Mouse (Mus musculus) large intestine, adult 2 months (tissue): ENCODE results near the gene Trex2. TPM values are rescaled to one million over a fixed set of nuclear protein-coding genes. Genes with fewer than 3 reads are reported as not detected.

Experiments used
- DNase-seq: peaks from one replicate; pipeline ENCODE4 v3.0.0-alpha.2; 2012; ENCODE audit warnings: low read depth, low spot score
- WGBS: fragments of 180-500 bp; shearing (Covaris S2); methylation state at CpG from one replicate; pipeline ENCODE4 v1.1.7; 2018; 5-methylcytosine and 5-hydroxymethylcytosine counted together
- polyA plus RNA-seq: library from polyadenylated mRNA; depleted of rRNA; stranded (reverse); fragments of >200 nt; gene quantifications from 2 replicates; pipeline ENCODE4 v1.2.3, GENCODE M21; 2012; rRNA removed

The Trex2 gene
- 2.5 and 7.0 TPM in 2 replicates for polyA plus RNA-seq

DNA sequence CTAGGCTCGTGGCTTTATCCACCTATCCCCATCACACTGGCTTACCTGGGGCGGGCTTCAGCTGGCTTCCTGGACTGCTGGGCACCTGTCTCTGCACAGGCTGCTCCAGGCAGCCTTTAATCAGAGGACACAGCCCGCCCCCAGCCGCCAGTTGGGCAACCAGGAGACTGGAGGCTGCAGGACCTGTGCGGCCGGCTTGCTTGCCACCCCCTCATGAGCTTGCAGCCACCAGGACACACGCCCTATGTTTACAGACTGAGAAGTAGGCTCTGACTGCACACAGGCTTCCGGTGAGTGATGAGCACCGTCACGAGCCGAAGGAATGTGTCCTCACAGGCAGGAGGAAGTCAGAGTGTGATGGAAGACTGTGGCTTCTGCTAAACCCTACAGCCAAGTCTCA lies at the start of gene Trex2:
Gene Trex2, minus strand, starts transcription at position 93 of the 400 bp plus-strand sequence.
- no peak for DNase-seq
- 40% methylated on average over 11 of the region's 11 CpGs for WGBS

DNA sequence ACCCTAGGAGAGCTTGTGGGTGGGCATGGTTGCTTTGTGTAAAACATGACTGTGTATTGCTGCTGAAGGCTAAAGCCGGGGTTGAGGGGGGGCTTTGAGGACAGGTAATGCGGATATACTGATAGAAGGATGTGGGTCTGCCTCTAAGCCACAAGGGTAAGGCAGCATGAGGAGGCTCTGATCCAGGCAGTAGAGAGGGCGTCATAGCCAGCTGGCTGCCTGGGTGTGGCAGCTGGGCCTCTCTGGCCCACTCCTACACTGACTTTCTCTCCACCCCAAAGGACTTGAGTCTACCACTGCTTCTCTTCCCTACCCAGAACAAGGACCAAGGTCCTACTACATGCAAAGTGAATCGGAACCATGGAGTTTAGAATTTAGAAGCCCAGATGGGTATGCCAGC lies 49.7 kb upstream of the Trex2 start:
- WGBS = 83% methylated on average over 4 of the region's 4 CpGs

DNA sequence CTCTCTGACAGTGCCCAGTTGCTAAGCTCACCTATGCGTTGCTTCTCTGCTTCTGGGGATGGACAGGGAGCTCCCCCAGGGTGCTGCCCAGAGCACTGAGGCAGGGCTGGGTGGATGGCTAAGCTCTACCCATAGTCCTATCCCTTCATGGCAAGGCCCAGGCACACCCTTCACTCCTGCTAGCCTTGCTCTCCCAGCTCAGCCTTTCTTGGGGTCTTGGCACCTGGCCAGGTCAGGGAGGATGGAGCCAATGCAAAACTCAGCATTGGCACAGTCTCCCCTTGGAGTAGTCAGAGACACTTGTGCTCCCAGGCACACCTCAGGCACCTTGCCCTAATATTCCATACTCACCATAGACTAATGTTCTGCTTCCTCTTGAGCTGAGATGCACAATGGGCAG lies 48.9 kb upstream of the Trex2 start:
- DNase-seq = no peak
- 69% methylated on average over 1 of the region's 1 CpGs for WGBS

More for the DNA sequence above, 49.7 kb upstream of the Trex2 start:
- DNase-seq = no peak

DNA sequence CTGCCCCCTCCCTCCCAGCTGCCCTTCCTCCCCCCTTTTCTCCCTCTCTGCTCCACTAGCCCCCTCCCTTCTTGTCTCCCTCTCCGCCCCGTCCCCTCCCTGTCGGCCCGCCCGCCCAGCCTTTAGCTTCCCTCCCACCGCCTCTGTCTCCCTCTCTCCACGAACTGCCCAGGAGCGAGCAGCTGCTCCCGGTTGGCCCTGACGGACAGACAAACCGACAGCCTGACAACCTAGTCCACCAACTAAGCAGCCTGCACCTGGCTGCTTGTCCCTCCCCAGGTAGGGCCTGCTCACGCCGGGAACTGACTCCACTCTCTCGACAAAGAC lies 48.3 kb upstream of the Trex2 start, which contains the start of gene Bgn:
Gene Bgn, plus strand, starts transcription at position 119 of the 327 bp plus-strand sequence.
- 30% methylated on average over 11 of the region's 14 CpGs for WGBS
- DNase-seq = no peak

DNA sequence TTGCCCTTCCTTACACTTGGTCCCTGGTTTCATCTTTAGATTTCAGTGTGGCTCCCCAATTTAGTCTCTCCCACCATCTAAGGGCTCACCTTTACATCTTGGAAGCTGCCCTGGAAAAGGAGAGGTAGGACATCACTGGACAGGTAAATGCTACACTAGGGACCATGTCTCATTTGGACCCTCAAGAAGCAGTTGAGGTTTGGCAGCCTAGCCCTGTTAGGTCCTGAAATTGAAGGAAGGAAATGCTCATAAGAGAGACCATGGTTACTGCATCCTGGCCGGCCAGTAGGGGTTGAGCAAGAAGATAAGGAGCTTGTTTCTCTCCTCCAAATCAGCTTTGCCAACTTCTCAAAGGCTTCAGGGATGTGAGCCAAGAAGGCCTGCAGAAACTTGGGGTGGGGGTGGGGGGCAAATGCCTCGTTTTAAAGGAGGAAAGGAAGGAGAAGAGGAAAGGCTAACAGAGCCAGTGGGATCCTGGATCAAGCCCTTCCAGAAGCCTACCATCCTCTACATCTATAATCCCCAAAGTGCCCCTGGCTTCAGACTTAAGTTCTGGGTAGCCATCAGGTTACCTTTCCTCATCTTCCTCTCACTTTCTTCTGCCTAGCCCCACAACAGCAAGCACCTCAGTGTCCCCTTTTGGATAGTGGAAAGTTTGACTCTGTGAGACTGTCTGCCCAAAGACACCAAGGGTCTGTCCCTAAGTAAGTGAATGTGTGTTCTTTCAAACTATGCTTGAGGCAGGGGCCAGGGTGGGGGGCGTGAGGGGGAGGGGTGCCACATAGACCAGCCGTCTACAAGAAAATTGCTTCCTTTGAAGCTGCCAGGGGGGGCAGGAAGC lies 47.7 kb upstream of the Trex2 start:
- WGBS = 35% methylated on average over 4 of the region's 4 CpGs
- DNase-seq = no peak

DNA sequence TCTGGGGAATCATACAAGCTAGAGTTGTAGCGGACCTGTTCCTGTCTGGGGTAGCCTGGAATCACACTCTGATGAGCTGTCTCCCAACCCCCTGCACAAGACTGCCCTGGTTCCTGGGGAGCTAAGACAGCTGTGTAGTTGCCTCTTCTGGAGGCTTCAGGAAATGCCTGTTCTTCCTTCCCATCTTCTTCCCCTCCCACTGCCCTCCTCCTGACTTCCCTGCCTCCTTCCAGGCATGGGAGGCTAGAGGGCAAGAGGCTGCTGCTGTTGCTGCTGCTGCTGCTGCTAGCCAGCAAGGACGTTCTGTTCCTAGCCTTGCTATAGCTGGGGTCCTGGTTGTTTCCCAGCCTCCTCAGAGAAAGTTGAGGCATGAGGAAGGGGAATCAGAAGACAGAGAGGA lies 45.2 kb upstream of the Trex2 start:
- WGBS = 51% methylated on average over 2 of the region's 2 CpGs
- DNase-seq = no peak

DNA sequence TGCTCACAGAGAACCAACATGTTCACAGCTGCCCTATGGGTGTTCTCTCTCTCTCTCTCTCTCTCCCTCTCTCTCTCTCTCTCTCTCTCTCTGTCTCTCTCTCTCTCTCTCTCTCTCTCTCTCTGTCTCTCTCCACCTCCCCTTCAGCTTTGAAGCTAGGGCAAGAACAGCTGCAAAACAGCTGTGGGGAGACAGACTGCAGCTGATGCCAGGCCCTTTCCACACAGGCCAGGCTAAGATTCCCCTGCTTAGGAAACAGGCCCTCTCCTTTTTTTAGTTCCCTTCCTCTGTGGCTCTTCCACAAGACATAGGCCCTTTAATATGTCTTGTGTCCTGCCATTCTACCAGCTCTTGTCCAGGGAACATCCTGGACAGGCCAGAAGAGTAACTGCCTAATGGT lies 44.5 kb upstream of the Trex2 start:
- DNase-seq = no peak

DNA sequence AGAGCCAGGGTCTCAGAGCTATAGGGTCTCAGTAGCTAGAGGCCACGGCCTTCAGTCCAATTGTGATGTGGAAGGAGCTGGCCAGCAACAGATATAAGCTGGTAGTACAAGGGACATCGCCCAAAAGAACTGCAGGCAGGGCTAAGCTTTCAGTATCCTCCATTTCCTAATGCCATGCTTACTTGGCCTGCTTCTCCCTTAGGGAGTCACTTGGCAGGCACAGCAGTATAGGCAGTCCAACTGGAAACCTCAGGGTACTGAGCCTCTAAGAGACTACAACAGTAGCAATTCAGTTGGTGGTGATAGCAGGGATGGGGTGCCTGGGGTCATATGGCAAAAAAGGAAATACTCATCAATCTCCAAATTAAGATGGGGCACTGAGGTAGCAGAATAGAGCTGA lies 42.4 kb upstream of the Trex2 start:
- DNase-seq = no peak
- WGBS = 72% methylated on average over 2 of the region's 2 CpGs

DNA sequence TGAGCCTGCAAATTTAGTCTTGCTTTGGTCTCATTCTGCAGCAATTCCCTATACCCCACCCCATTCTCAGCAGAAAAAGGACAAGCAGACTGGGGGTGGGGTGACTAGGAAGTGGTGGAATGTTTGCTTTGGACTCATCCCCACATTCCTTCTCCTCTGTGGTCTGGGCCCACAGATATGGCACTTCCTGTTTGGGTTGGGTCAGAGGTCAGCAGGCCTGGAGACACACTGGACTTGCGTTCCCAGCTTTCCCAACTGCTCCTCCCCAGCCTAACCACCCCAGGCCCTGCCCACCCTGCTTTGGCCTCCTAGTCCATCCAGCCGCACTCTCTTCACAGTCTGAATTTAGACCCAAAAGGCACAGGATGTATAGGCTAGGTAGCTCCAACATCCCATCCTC lies 41.5 kb upstream of the Trex2 start:
- DNase-seq = no peak
- WGBS = 46% methylated on average over 2 of the region's 2 CpGs

DNA sequence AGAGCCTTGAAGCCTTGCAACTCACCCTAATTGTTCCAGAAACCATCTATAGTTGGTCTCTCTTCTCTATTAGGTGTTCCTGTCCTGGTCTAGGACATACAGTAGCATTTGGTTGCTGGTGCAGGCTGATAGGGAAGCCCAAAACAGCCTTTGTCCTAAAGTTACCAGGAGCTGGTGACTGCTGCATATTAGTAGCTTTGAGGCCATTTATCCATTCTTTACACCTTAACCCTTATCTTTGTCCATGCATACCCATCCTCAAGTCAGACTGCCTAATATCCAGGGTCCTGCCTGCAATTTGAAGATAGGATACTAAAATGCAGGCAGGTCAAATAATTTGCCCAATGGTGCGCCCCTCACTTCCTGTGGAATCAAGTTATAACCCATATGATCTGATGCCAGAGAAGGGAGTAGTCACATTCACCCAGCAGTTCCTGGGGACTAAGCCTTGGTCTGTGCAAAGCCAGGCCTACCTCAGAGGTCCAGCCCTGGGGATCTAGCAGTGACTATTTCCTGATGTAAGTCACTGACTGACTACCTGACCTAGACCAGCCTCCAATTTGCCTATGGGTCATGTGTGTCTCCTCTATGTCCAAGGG lies 40.6 kb upstream of the Trex2 start:
- no peak for DNase-seq
- WGBS = 88% methylated on average over 1 of the region's 1 CpGs

DNA sequence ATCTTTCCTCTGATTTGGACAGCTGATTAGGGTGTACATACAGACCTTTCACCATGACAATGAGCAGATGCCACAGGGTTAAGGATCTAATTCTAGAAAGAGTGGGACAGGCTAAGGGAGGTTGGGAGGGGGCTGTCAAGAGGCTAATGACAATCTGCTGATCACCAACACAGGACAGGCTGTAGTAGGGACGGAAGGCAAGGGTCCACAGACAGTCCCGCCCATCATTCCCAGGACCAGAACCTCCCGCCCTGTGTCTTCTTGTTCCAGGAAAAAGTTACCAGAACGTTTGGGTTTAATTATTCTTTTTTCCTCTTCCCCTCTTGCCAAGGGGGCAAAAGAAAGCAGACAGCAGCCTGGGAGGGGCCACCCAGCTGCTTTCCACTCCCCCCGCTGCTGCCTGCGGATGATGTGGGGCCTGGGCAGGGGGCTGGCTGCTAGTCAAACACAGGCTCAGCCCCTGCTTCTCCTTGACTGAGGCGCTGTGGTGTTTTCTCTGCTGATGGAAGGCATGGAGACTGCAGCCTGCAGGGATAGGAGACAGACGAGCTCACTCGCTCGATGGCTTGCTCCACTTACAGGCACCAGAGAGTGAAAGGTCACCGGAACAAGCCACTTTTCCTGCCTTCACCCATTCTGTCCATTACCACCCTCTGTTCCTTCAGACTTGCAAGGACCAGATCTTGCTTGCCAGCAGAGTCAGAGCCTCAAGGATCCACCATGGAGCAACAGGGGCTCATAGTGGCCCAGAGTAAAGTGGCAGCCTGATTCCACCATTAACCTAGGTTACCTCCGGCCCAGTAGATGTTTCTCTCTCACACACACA lies 39.4 kb upstream of the Trex2 start:
- WGBS = 66% methylated on average over 12 of the region's 12 CpGs
- no peak for DNase-seq

DNA sequence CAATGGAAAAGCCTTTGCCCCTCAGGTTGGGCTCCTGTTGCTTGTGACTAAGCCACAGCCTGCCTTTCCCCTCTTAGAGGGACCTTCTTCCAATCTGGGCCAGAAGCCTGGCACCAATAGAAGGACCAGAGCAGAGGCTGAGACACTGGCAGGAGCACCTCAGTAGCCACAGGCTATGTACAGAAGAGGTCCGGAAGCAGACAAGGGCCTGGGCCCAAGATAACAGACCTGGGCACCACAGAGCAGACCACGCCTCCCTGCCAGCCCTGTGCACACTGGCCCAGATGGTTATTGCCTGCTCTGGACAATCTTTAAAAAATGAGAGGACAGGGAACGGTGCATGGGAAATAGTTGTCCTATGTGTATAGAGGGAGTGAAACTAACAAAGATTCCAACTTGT lies 36.6 kb upstream of the Trex2 start:
- 78% methylated on average over 3 of the region's 3 CpGs for WGBS
- DNase-seq = no peak

DNA sequence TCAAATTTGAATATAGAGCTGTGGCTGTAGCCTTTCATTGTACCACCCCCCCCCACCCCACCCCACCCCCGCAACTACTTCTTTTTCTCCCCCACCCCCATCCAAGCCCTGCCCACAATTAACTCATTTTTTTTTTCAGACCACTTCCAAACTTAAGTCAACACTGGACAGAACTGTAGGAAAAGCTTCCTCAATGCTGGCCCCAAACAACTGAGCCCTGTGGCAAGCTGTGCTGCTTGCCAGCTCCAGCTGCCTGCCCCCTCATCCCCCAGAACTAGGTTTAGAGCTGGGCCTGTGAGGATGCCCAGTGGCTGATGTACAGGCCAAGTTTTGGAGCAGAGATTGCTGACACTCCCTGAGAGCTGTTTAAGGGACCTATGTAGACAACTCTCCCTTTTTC lies 33.6 kb upstream of the Trex2 start:
- WGBS = 40% methylated on average over 1 of the region's 1 CpGs
- DNase-seq = no peak

DNA sequence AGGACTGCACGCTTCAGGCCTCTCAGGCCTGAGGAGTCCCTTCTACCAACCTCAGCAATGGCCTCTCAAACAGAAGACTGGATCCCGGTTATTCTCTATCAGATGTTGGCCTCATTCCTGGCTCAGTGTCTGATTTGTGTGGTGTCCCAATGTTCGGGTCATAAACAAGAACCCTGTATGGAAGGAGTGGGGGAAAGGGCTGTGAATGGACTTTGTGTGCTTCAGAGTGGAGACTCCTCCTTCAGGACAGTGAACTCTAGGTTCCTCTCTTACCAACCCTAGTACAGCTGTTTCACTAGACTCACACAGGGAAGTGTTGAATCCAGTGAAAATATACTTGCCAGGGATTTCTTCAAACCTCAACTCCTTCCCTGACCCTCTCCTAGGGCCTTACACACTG lies 33.2 kb upstream of the Trex2 start:
- 62% methylated on average over 3 of the region's 3 CpGs for WGBS
- DNase-seq = no peak

DNA sequence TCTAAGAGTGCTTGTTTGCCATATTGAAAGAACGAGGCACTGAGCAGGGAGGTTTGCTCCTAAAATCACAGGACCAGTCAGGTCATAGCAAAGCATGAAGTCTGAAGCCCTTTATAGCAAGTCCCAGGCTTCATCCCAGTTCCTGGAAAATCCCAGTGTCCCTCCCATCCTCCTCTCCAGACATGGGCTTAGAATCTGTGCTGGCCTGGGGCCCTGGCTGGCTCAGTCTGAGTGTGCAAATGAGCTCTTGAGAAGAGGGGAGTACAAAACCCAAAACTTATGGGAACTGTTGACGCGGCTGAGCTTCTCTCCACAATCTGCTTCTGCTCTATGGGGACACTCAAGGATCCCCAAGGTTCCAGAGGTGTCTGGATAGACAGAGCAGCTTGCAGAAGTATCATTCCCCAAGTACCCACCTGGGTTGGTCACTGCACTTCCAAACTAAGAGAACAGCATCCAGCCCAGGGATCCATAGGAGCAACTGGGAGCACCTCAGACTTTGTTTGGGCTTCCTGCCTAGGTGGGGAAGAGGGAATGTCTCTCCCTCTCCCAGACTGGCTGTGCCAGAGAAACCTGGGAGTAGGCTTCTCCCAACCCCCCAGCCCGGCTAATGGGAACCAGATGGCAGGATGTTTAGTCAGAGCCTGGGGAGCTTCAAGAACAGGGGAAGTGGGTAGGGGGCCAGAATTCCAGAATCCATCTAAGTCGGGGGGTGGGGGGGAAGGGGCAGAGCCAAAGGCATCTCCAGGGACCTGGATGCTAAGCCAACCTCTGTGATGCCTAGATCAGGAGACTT lies 32.5 kb upstream of the Trex2 start:
- no peak for DNase-seq
- 79% methylated on average over 5 of the region's 5 CpGs for WGBS

DNA sequence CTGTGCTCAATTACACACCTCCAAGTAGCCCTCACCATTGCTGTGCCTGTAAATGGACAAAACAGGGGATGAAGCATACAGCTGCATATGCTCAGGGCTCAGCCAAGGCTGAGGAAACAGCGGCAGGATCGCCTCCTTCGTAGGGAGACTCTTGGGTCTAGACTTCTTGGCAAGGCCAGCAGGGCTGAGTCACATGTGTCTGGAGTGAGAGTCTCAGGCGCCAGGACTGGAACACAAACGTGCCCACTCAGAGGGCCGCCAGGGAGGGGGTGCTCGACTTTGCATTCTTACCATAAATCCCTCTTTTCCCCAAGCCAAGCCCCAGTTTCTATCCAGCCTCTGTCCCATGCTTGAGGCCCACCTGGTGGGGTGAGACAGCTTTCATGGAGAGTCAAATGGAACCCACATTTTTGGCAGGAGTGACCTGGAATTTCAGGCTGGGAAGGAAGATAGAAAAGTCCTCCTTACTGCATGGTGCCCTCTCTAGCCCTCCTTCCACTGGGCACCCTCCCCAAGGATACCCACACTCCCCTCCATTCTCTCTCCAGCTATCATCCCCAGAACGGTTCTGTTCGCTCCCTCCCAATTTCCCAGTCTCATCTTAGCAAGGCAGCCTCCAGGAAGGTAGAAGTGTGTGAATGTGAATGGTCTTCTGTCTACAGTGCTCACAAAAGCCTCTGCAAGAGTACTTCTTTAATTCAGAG lies 30.5 kb upstream of the Trex2 start:
- DNase-seq = no peak
- 63% methylated on average over 9 of the region's 9 CpGs for WGBS

DNA sequence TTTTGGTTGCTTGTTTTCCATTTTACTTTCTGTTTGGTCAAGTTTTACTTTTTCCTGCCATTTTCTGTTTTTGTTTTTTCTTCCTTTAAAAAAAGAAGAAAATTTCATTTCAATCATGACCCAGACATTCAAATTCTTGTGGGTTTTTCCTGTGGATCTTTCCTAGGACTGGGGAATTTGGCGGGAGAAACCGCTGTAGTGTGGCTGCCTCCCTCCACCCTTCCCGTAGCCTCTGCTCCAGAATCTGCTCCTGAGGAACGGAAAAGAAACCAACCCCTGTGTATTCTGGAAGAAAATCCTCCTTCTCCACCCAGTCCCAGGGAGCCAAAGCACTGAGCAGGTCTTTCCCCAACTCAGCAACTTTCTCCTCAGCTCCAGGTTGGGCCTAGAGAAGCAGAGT lies 25.6 kb upstream of the Trex2 start:
- no peak for DNase-seq
- 76% methylated on average over 4 of the region's 4 CpGs for WGBS

DNA sequence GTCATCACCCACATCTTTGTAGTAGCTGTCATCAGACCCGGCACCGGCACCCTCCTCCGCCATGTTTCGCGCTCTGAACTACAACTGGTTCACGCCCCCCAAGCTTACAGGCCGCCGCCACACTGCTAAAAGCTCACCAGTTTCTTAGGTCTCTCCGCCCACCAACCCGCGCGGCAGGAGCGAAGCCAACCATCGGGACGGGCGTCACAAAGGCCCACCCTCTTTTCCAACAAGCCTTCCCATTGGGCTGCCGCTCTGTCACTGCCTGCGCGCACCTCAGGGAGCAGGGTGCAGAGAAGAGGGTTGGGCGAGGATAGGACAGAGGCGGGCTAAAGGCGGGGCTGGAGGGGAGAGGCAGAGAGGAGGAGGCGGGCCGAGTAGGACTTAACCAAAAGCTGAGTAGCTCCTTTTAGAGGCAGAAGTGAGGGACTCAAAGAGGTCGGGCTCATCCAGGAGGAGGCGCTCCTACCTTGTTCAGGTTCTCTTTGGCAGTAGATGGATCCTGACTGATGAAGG lies 23.8 kb upstream of the Trex2 start, which contains the start of gene Haus7:
Gene Haus7, minus strand, starts transcription at position 168 of the 516 bp plus-strand sequence.
- 20% methylated on average over 26 of the region's 26 CpGs for WGBS
- DNase-seq = peak; percentile 62

DNA sequence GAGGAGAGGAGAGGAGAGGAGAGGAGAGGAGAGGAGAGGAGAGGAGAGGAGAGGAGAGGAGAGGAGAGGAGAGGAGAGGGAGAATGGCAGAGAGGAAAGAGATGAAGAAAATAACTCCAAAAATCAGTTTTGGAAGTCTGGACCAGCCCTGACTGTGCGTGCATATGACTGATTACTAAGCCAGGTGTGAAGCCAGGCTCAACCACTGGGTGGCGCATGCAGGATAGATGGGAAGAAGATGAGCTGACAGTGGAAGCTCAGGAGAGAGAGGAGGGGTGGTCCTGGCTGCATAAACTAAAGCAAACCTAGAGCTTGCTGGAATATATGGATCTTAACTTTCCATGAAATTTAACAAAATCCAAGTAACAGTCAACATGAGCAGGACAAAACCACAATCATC lies 16.8 kb upstream of the Trex2 start:
- no peak for DNase-seq
- WGBS = 26% methylated on average over 2 of the region's 2 CpGs
